Mouse (Mus musculus) lung, embryonic 14.5 days (tissue): ENCODE measurements around the gene Herc3. TPM values are rescaled to one million over a fixed set of nuclear protein-coding genes. Genes with fewer than 3 reads are reported as not detected.

ENCODE experiments used
- ATAC-seq: fragments of 200-750 bp; cut with Nextera tagmentation; 2 replicates; pipeline ENCODE4 v1.8.0; 2017; ENCODE audit warnings: mild to moderate bottlenecking, moderate TSS enrichment, moderate library complexity; ENCODE audit not compliant: insufficient read depth
- DNase-seq: peaks from one replicate; pipeline ENCODE4 v3.0.0-alpha.2; 2015
- H3K27ac ChIP-seq: fragments of 300-500 bp; sonication (generic); 2 replicates; pipeline ENCODE4 v1.5.1; 2014; ENCODE audit warnings: low read depth, mild to moderate bottlenecking, moderate library complexity
- H3K27me3 ChIP-seq: fragments of 300-500 bp; sonication (generic); 2 replicates; pipeline ENCODE4 v1.6.1; 2014; ENCODE audit warnings: low read length, control low read depth; ENCODE audit not compliant: insufficient read depth
- H3K36me3 ChIP-seq: fragments of 300-500 bp; sonication (generic); 2 replicates; pipeline ENCODE4 v1.6.1; 2014; ENCODE audit warnings: control low read depth; ENCODE audit not compliant: insufficient read depth
- H3K4me1 ChIP-seq: fragments of 300-500 bp; sonication (generic); 2 replicates; pipeline ENCODE4 v1.6.1; 2014; ENCODE audit warnings: antibody characterized with exemption, control low read depth; ENCODE audit not compliant: insufficient read depth
- H3K4me2 ChIP-seq: fragments of 300-500 bp; sonication (generic); 2 replicates; pipeline ENCODE4 v1.6.1; 2014; ENCODE audit warnings: mild to moderate bottlenecking
- H3K4me3 ChIP-seq: fragments of 300-500 bp; sonication (generic); 2 replicates; pipeline ENCODE4 v1.5.1; 2014; ENCODE audit warnings: low read depth, low read length
- H3K9ac ChIP-seq: fragments of 300-500 bp; sonication (generic); 2 replicates; pipeline ENCODE4 v1.6.1; 2014
- H3K9me3 ChIP-seq: fragments of 300-500 bp; sonication (generic); 2 replicates; pipeline ENCODE4 v1.6.1; 2016; ENCODE audit warnings: low read depth, low read length, control low read depth
- CTCF ChIP-seq: IDR thresholded peaks from 2 replicates; pipeline ENCODE4 v1.5.1; 2016; ENCODE audit warnings: antibody characterized with exemption, low read depth
- WGBS: fragments of 180-500 bp; shearing (Covaris S2); extraction: QIAGEN DNeasy Blood & Tissue Kit; methylation state at CpG from one replicate; pipeline ENCODE4 v1.1.7; 2014; 5-methylcytosine and 5-hydroxymethylcytosine counted together
- polyA plus RNA-seq: library from polyadenylated mRNA; unstranded; fragments of >200 nt; fragmentation: Nextera tagmentation; extraction: Ambion mirVana; gene quantifications from 2 replicates; pipeline ENCODE4 v1.2.1, GENCODE M21; 2014

The Herc3 gene
- polyA plus RNA-seq, 1 experiment from 2014 or later, result 9.7 TPM

- no peak for TF ChIP-seq CTCF
- no peaks in the 10 kb centered on the region for H3K36me3 ChIP-seq
- ATAC-seq (no peak), DNase-seq (peak; percentile 47)
- H3K4me1 ChIP-seq, result no peaks in the 10 kb centered on the region
- 51% methylated on average over 6 of the region's 6 CpGs for WGBS
- no peaks in the 10 kb centered on the region for H3K9me3 ChIP-seq
- no peak overlapping the region for H3K4me2 ChIP-seq
- no peaks in the 10 kb centered on the region for H3K27me3 ChIP-seq
- H3K4me3 ChIP-seq, result no peak overlapping the region
- H3K9ac ChIP-seq, result no peak overlapping the region
- no peak overlapping the region for H3K27ac ChIP-seq
Measured at GRCm38 (mm10) chr6:58933189-58933913, 102.1 kb downstream of the Herc3 start.

GRCm38 (mm10) chr6:58934144-58934543 is 102.9 kb downstream of the Herc3 start:
- no peaks in the 10 kb centered on the region for H3K36me3 ChIP-seq
- H3K9me3 ChIP-seq, result no peaks in the 10 kb centered on the region
- WGBS, result 63% methylated on average over 4 of the region's 4 CpGs
- no peaks in the 10 kb centered on the region for H3K27me3 ChIP-seq
- H3K9ac ChIP-seq, result no peak overlapping the region
- no peak overlapping the region for H3K4me3 ChIP-seq
- H3K4me2 ChIP-seq, result no peak overlapping the region
- DNase-seq, result no peak
- ATAC-seq, result no peak
- no peaks in the 10 kb centered on the region for H3K4me1 ChIP-seq
- TF ChIP-seq CTCF, result no peak
- H3K27ac ChIP-seq, result no peak overlapping the region

- ATAC-seq (no peak), DNase-seq (no peak)
- H3K27me3 ChIP-seq, result no peaks in the 10 kb centered on the region
- no peak overlapping the region for H3K4me2 ChIP-seq
- 0 out of 2 replicates have a peak, but pooled peaks cover 3% of the 10 kb centered on the region for H3K36me3 ChIP-seq
- no peaks in the 10 kb centered on the region for H3K9me3 ChIP-seq
- no peaks in the 10 kb centered on the region for H3K4me1 ChIP-seq
- H3K4me3 ChIP-seq, result no peak overlapping the region
- no peak overlapping the region for H3K9ac ChIP-seq
- H3K27ac ChIP-seq, result no peak overlapping the region
- TF ChIP-seq CTCF, result no peak
Measured at GRCm38 (mm10) chr6:58937726-58938125, 106.5 kb downstream of the Herc3 start.

DNA sequence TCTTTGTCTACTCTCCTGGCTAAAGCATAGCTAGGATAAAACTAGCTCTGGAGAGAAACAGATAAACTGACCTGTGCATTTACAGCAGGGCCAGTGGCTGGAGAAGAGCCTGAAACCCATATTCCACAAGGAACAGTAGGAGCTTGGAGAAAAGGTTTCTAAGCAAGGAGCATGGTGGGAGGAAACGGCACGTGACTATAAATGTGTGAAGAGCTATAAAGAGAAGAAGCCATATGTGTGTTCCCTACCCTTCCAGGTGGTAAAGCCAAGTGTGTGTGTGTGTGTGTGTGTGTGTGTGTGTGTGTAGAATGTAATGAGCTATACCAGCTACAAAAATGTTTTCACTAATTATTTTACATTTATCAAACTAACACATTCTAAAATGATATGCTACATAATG is 111.0 kb downstream of the Herc3 start:
- Histone ChIP-seq H3K9me3 (no peaks in the 10 kb centered on the region), H3K27ac (no peak overlapping the region), H3K4me2 (no peak overlapping the region), H3K4me3 (no peak overlapping the region), H3K4me1 (no peaks in the 10 kb centered on the region), H3K9ac (no peak overlapping the region), H3K36me3 (peaks cover 3% of the 10 kb centered on the region; the same call in 1 of the 2 replicates), H3K27me3 (no peaks in the 10 kb centered on the region)
- DNase-seq (no peak), ATAC-seq (no peak)
- 90% methylated on average over 2 of the region's 2 CpGs for WGBS
- no peak for TF ChIP-seq CTCF

DNA sequence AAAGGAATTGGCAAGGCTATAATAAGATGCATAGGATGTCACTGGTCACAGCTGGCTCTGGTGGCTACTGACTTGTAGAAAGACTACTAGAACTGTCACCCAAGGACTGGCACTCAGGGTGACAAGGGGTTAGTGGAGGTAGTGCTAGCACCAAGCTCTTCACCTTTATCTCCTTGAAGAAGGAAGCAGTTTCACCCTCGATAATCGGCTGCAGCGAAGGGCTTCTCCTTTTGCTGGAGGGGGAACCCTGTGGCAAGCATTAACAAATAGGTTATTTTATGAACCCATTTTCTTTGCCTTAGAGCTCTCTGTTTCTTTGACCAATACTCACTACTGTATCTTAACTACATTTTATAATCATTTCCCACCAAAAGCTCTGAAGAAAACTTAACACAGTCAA is 112.7 kb downstream of the Herc3 start:
- no peaks in the 10 kb centered on the region for H3K4me1 ChIP-seq

GRCm38 (mm10) chr6:58946246-58946645 is 115.0 kb downstream of the Herc3 start:
- Histone ChIP-seq H3K4me2 (no peak overlapping the region), H3K9me3 (no peaks in the 10 kb centered on the region), H3K27me3 (no peaks in the 10 kb centered on the region), H3K4me1 (no peaks in the 10 kb centered on the region), H3K27ac (no peak overlapping the region), H3K4me3 (no peak overlapping the region), H3K9ac (no peak overlapping the region), H3K36me3 (no peaks in the 10 kb centered on the region; the same call in 1 of the 2 replicates)
- DNase-seq, result no peak
- WGBS, result 53% methylated on average over 2 of the region's 2 CpGs
- no peak for TF ChIP-seq CTCF
- ATAC-seq, result no peak

More for the DNA sequence above, 112.7 kb downstream of the Herc3 start:
- Histone ChIP-seq H3K36me3 (peaks cover 3% of the 10 kb centered on the region; the same call in 1 of the 2 replicates), H3K9me3 (no peaks in the 10 kb centered on the region), H3K4me2 (no peak overlapping the region), H3K9ac (no peak overlapping the region), H3K27me3 (no peaks in the 10 kb centered on the region), H3K4me3 (no peak overlapping the region), H3K27ac (no peak overlapping the region)
- TF ChIP-seq CTCF, result no peak
- ATAC-seq, result no peak
- DNase-seq, result no peak
- WGBS, result 74% methylated on average over 3 of the region's 3 CpGs

- Histone ChIP-seq H3K27ac (no peak overlapping the region), H3K4me1 (no peaks in the 10 kb centered on the region), H3K4me3 (no peak overlapping the region), H3K9me3 (no peaks in the 10 kb centered on the region), H3K4me2 (no peak overlapping the region), H3K36me3 (no peaks in the 10 kb centered on the region; the same call in 1 of the 2 replicates), H3K9ac (no peak overlapping the region), H3K27me3 (no peaks in the 10 kb centered on the region)
- no peak for TF ChIP-seq CTCF
- ATAC-seq (no peak), DNase-seq (no peak)
- 76% methylated on average over 4 of the region's 4 CpGs for WGBS
Measured at GRCm38 (mm10) chr6:58946840-58947239, 115.6 kb downstream of the Herc3 start.
